Mouse (Mus musculus): ENCODE measurements around the gene Cfap54. TPM values are rescaled to one million over a fixed set of nuclear protein-coding genes. Genes with fewer than 3 reads are reported as not detected.

Gene Cfap54
- polyA plus RNA-seq, 1 experiment from 2014 or later = not detected

DNA sequence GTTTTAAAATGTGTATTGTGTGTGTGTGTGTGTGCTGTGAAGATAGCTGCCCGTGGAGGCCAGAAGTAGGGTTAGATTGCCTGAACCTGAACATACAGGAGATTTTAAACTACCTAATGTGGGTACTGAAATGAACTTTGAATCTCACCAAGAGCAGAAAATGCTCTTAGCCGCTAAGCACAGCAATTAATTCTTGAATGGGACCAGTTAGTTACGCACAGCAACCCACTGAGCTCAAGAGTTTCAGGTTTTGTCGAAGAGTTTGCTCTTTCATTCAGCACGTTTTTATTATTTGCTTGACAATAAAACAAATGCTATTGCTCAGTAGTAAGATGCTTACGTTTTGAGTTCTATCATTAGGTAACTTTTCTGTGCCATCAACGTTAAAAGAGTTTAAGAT lies 23.9 kb upstream of the Cfap54 start:
- ATAC-seq (ENCODE audit: low FRiP score, low TSS enrichment) (no peak), DNase-seq (ENCODE audit: low spot score) (no peak)
- Histone ChIP-seq H3K9ac (ENCODE audit: low read length) (no peak overlapping the region), H3K9me3 (ENCODE audit: control insufficient read depth, low read length) (no peaks in the 10 kb centered on the region), H3K4me1 (replicated peaks; ENCODE audit: control insufficient read depth, insufficient read depth) (no peaks in the 10 kb centered on the region), H3K4me2 (replicated peaks; ENCODE audit: low read depth) (no peak overlapping the region), H3K27me3 (ENCODE audit: control insufficient read depth, insufficient read depth, low read length) (no peaks in the 10 kb centered on the region), H3K4me3 (ENCODE audit: low read depth, low read length) (no peak overlapping the region), H3K27ac (replicated peaks) (no peak overlapping the region), H3K36me3 (ENCODE audit: control insufficient read depth, insufficient read depth, low read length) (no peaks in the 10 kb centered on the region)
- 88% methylated on average over 7 of the region's 7 CpGs for WGBS
- TF ChIP-seq CTCF (IDR thresholded peaks at IDR 0.05; ENCODE audit: low read depth) (no peak), EP300 (optimal IDR thresholded peaks at IDR 0.05) (no peak)

DNA sequence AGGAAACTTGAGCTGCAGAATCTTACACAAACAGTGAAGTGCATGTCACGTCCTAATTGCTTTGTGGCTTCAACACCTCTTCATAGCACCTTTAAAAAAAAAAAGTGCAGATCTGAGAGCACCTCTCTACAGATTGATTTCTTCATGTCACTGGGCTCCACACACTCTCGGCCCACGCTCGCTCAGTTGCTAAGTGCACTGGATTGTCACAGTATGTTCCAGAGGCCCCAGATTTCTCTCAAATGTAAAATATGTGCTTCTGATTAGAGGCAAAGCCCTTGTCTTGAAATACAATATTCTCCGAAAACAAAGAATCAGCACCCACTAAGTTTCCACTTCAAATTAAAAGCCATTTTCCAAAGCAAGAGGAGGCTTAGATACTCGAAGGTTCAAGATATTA lies 22.9 kb upstream of the Cfap54 start:
- H3K4me1 ChIP-seq (replicated peaks; ENCODE audit: control insufficient read depth, insufficient read depth) = no peaks in the 10 kb centered on the region
- no peak overlapping the region for H3K4me2 ChIP-seq (replicated peaks; ENCODE audit: low read depth)
- H3K36me3 ChIP-seq (ENCODE audit: control insufficient read depth, insufficient read depth, low read length) = no peaks in the 10 kb centered on the region
- TF ChIP-seq EP300 (optimal IDR thresholded peaks at IDR 0.05) = no peak
- no peak for TF ChIP-seq CTCF (IDR thresholded peaks at IDR 0.05; ENCODE audit: low read depth)
- H3K27ac ChIP-seq (replicated peaks) = no peak overlapping the region
- no peaks in the 10 kb centered on the region for H3K27me3 ChIP-seq (ENCODE audit: control insufficient read depth, insufficient read depth, low read length)
- ATAC-seq (ENCODE audit: low FRiP score, low TSS enrichment) (no peak), DNase-seq (ENCODE audit: low spot score) (no peak)
- no peak overlapping the region for H3K4me3 ChIP-seq (ENCODE audit: low read depth, low read length)
- H3K9ac ChIP-seq (ENCODE audit: low read length) = no peak overlapping the region
- H3K9me3 ChIP-seq (ENCODE audit: control insufficient read depth, low read length) = no peaks in the 10 kb centered on the region
- WGBS = 62% methylated on average over 6 of the region's 6 CpGs

DNA sequence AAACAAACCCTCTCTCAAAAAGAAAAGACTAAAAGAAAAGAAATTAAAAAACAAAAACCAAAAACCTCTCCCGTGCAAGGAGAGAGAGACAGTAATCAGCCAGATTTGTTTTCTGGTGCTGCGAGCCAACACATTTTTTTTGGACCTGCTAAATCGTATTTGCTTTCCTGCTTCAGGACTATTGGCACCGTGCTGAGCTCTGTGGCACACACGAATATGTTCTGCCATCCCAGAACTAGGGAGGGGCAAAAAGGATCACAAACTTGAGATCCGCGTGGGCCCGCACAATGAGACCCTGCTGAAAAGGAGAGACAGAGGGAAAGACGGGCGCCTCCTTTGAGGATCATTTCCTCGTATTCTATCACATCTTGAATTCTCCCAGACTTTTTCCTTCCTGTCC lies 22.3 kb upstream of the Cfap54 start:
- Histone ChIP-seq H3K36me3 (ENCODE audit: control insufficient read depth, insufficient read depth, low read length) (no peaks in the 10 kb centered on the region), H3K4me1 (replicated peaks; ENCODE audit: control insufficient read depth, insufficient read depth) (no peaks in the 10 kb centered on the region), H3K9ac (ENCODE audit: low read length) (no peak overlapping the region), H3K27me3 (ENCODE audit: control insufficient read depth, insufficient read depth, low read length) (no peaks in the 10 kb centered on the region), H3K4me2 (replicated peaks; ENCODE audit: low read depth) (no peak overlapping the region), H3K27ac (replicated peaks) (no peak overlapping the region), H3K9me3 (ENCODE audit: control insufficient read depth, low read length) (no peaks in the 10 kb centered on the region), H3K4me3 (ENCODE audit: low read depth, low read length) (no peak overlapping the region)
- 64% methylated on average over 11 of the region's 11 CpGs for WGBS
- DNase-seq (ENCODE audit: low spot score) (no peak), ATAC-seq (ENCODE audit: low FRiP score, low TSS enrichment) (no peak)
- TF ChIP-seq CTCF (IDR thresholded peaks at IDR 0.05; ENCODE audit: low read depth) = no peak
- TF ChIP-seq EP300 (optimal IDR thresholded peaks at IDR 0.05) = no peak

DNA sequence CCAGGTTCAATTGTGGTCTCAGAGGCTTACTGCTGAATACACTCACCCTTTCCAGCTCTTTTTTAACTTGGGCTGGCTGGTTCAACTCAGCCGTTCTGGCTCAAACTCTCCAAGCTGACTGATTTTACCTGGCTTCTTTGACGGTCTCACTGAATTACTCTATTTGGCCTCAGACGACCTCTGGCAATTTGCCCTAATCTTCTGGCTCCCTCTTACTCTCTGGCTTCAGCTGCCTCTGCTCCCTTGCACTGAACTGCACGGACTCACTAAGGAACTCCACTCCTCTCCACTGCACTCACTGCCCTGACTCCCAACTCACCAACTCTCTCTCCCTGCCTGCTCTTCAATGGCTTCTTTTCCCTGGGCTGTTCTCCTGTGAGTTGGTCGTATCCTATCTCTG lies 20.9 kb upstream of the Cfap54 start:
- ATAC-seq (ENCODE audit: low FRiP score, low TSS enrichment) (no peak), DNase-seq (ENCODE audit: low spot score) (no peak)
- H3K9ac ChIP-seq (ENCODE audit: low read length) = no peak overlapping the region
- no peak for TF ChIP-seq EP300 (optimal IDR thresholded peaks at IDR 0.05)
- TF ChIP-seq CTCF (IDR thresholded peaks at IDR 0.05; ENCODE audit: low read depth) = no peak
- no peak overlapping the region for H3K4me3 ChIP-seq (ENCODE audit: low read depth, low read length)
- no peaks in the 10 kb centered on the region for H3K4me1 ChIP-seq (replicated peaks; ENCODE audit: control insufficient read depth, insufficient read depth)
- H3K27ac ChIP-seq (replicated peaks) = no peak overlapping the region
- no peaks in the 10 kb centered on the region for H3K36me3 ChIP-seq (ENCODE audit: control insufficient read depth, insufficient read depth, low read length)
- WGBS = 50% methylated on average over 5 of the region's 5 CpGs
- H3K27me3 ChIP-seq (ENCODE audit: control insufficient read depth, insufficient read depth, low read length) = no peaks in the 10 kb centered on the region
- no peak overlapping the region for H3K4me2 ChIP-seq (replicated peaks; ENCODE audit: low read depth)
- H3K9me3 ChIP-seq (ENCODE audit: control insufficient read depth, low read length) = no peaks in the 10 kb centered on the region

DNA sequence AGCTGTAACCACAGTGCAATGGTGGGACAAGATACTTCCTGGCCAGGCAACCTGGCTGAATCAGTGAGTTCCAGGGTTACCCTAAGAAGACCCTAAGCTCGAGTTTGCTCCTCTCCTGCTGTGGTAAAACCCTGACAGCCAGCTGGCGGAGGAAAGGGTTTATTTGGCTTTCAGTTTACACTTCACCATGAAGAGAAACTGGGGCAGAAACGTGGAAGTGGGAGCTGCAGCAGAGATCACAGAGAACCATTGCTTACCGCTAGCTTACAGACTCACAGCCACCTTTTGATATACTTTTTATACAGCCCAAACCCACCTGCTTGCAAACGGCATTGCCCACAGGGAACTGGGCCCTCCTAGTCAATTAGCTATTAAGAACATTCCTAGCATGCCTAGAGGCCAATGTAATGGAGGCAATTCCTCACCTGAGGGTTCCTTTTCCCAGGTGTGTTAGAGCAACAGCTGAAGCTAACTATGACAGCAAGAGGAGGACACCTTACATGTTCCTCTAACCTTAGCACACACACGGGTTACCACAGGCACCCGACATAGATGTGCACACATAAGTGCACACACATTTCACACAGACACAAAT lies 16.9 kb upstream of the Cfap54 start:
- ATAC-seq (ENCODE audit: low FRiP score, low TSS enrichment) (no peak), DNase-seq (ENCODE audit: low spot score) (no peak)
- H3K4me2 ChIP-seq (replicated peaks; ENCODE audit: low read depth) = no peak overlapping the region
- no peaks in the 10 kb centered on the region for H3K9me3 ChIP-seq (ENCODE audit: control insufficient read depth, low read length)
- no peak for TF ChIP-seq EP300 (optimal IDR thresholded peaks at IDR 0.05)
- TF ChIP-seq CTCF (IDR thresholded peaks at IDR 0.05; ENCODE audit: low read depth) = no peak
- no peak overlapping the region for H3K27ac ChIP-seq (replicated peaks)
- WGBS = 58% methylated on average over 7 of the region's 7 CpGs
- no peaks in the 10 kb centered on the region for H3K4me1 ChIP-seq (replicated peaks; ENCODE audit: control insufficient read depth, insufficient read depth)
- no peaks in the 10 kb centered on the region for H3K27me3 ChIP-seq (ENCODE audit: control insufficient read depth, insufficient read depth, low read length)
- H3K9ac ChIP-seq (ENCODE audit: low read length) = no peak overlapping the region
- H3K4me3 ChIP-seq (ENCODE audit: low read depth, low read length) = no peak overlapping the region
- H3K36me3 ChIP-seq (ENCODE audit: control insufficient read depth, insufficient read depth, low read length) = no peaks in the 10 kb centered on the region

DNA sequence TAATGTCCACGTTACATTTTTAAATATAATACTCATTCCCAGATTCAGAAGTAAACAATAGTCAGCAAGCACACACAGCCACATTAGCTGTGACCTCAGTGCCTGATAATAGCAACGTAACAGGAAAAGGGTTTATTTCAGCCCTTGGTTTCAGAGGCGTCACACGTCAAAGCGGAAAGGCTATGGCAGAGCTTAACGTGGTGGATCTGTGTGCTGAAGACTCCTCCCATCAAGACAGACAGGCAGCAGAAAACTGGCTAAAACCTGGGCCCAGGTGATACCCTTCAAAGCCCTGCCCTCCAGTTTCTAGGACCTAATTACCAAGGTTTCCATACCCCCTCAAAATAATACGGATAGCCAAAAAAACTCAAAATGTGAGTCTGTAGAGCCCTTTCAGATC lies 16.0 kb upstream of the Cfap54 start:
- Histone ChIP-seq H3K9ac (ENCODE audit: low read length) (no peak overlapping the region), H3K4me3 (ENCODE audit: low read depth, low read length) (no peak overlapping the region), H3K36me3 (ENCODE audit: control insufficient read depth, insufficient read depth, low read length) (no peaks in the 10 kb centered on the region), H3K27me3 (ENCODE audit: control insufficient read depth, insufficient read depth, low read length) (no peaks in the 10 kb centered on the region), H3K9me3 (ENCODE audit: control insufficient read depth, low read length) (no peaks in the 10 kb centered on the region), H3K4me2 (replicated peaks; ENCODE audit: low read depth) (no peak overlapping the region), H3K27ac (replicated peaks) (no peak overlapping the region), H3K4me1 (replicated peaks; ENCODE audit: control insufficient read depth, insufficient read depth) (no peaks in the 10 kb centered on the region)
- ATAC-seq (ENCODE audit: low FRiP score, low TSS enrichment) (no peak), DNase-seq (ENCODE audit: low spot score) (no peak)
- 89% methylated on average over 7 of the region's 7 CpGs for WGBS
- TF ChIP-seq EP300 (optimal IDR thresholded peaks at IDR 0.05) = no peak
- no peak for TF ChIP-seq CTCF (IDR thresholded peaks at IDR 0.05; ENCODE audit: low read depth)

Measured in stomach, postnatal 0 days (tissue).